Mouse (Mus musculus) hindbrain, embryonic 14.5 days (tissue): ENCODE measurements around the gene Ier5l. TPM values are rescaled to one million over a fixed set of nuclear protein-coding genes. Genes with fewer than 3 reads are reported as not detected.

Experiments
- ATAC-seq: fragments of 200-750 bp; cut with Nextera tagmentation; 2 replicates; pipeline ENCODE4 v1.8.0; 2017; ENCODE audit warnings: moderate number of reproducible peaks, mild to moderate bottlenecking, moderate TSS enrichment, moderate library complexity; ENCODE audit not compliant: low FRiP score
- DNase-seq: peaks from one replicate; pipeline ENCODE4 v3.0.0-alpha.2; 2015; ENCODE audit warnings: low spot score
- H3K27ac ChIP-seq: fragments of 300-500 bp; sonication (generic); 2 replicates; pipeline ENCODE4 v1.5.1; 2014; ENCODE audit warnings: mild to moderate bottlenecking, moderate library complexity
- H3K27me3 ChIP-seq: fragments of 300-500 bp; sonication (generic); 2 replicates; pipeline ENCODE4 v1.6.1; 2014; ENCODE audit warnings: mild to moderate bottlenecking, low read length, mixed read lengths; ENCODE audit not compliant: control insufficient read depth, insufficient read depth
- H3K36me3 ChIP-seq: fragments of 300-500 bp; sonication (generic); replicated peaks from 2 replicates; pipeline ENCODE4 v1.6.1; 2014; ENCODE audit not compliant: control insufficient read depth, insufficient read depth
- H3K4me1 ChIP-seq: fragments of 300-500 bp; sonication (generic); replicated peaks from 2 replicates; pipeline ENCODE4 v1.6.1; 2014; ENCODE audit warnings: antibody characterized with exemption, low read length, mixed read lengths; ENCODE audit not compliant: control insufficient read depth, insufficient read depth
- H3K4me2 ChIP-seq: fragments of 300-500 bp; sonication (generic); replicated peaks from 2 replicates; pipeline ENCODE4 v1.6.1; 2014; ENCODE audit warnings: mild to moderate bottlenecking, moderate library complexity
- H3K4me3 ChIP-seq: fragments of 300-500 bp; sonication (generic); replicated peaks from 2 replicates; pipeline ENCODE4 v1.5.1; 2014; ENCODE audit warnings: mild to moderate bottlenecking, low read length
- H3K9ac ChIP-seq: fragments of 300-500 bp; sonication (generic); 2 replicates; pipeline ENCODE4 v1.6.1; 2014
- H3K9me3 ChIP-seq: fragments of 300-500 bp; sonication (generic); 2 replicates; pipeline ENCODE4 v1.6.1; 2016; ENCODE audit warnings: low read length; ENCODE audit not compliant: control insufficient read depth
- WGBS: fragments of 180-500 bp; shearing (Covaris S2); extraction: QIAGEN DNeasy Blood & Tissue Kit; methylation state at CpG from one replicate; pipeline ENCODE4 v1.1.7; 2014; 5-methylcytosine and 5-hydroxymethylcytosine counted together
- polyA plus RNA-seq: library from polyadenylated mRNA; unstranded; fragments of >200 nt; fragmentation: Nextera tagmentation; extraction: Ambion mirVana; gene quantifications from 2 replicates; pipeline ENCODE4 v1.2.1, GENCODE M21; 2014

Ier5l gene
- polyA plus RNA-seq, 1 experiment from 2014 or later, result 2.7 TPM

DNA sequence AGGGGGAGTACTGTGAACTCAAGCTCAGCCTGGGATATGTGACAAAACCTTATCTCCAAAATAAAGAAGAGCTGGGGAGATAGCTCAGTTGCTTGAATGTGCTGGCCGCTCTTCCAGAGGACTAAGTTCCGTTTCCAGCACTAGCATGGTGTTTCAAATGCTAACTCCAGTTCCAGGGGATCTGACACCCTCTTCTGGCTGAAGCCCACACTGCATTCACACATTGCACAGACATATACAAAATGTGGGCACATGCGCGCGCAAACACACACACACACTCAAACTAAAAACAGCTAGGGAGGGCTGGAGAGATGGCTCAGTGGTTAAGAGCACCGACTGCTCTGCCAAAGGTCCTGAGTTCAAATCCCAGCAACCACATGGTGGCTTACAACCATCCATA, 14.8 kb downstream of the Ier5l start:
- H3K27me3 ChIP-seq, result no peaks in the 10 kb centered on the region
- no peak overlapping the region for H3K9ac ChIP-seq
- DNase-seq (no peak), ATAC-seq (no peak)
- H3K4me1 ChIP-seq, result peaks cover 5% of the 10 kb centered on the region
- no peak overlapping the region for H3K4me2 ChIP-seq
- H3K36me3 ChIP-seq, result no peaks in the 10 kb centered on the region
- WGBS, result 83% methylated on average over 6 of the region's 6 CpGs
- no peak overlapping the region for H3K4me3 ChIP-seq
- no peak overlapping the region for H3K27ac ChIP-seq
- no peaks in the 10 kb centered on the region for H3K9me3 ChIP-seq

DNA sequence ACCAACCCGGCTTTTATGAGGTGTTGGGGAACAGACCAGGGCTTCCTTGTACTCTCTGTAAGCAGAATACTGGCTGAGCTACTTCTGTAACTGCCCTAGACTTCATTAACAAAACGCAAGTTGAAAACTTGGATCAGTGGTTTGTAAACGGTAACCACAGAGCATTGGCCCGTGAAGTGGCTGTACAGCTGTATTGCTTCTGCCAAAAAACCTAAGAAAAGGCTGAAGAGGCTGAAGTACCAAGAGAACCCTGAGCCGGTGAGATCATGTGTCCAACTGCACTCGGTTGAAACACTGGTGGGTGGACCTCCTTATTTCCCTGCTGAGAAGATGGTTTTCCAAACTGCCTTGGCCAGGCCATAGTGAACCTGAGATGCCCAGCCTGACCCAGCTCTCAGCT, 15.7 kb downstream of the Ier5l start:
- DNase-seq (no peak), ATAC-seq (no peak)
- no peak overlapping the region for H3K9ac ChIP-seq
- no peaks in the 10 kb centered on the region for H3K27me3 ChIP-seq
- no peaks in the 10 kb centered on the region; the same call in 1 of the 2 replicates for H3K4me1 ChIP-seq
- no peak overlapping the region for H3K27ac ChIP-seq
- no peaks in the 10 kb centered on the region for H3K9me3 ChIP-seq
- H3K4me3 ChIP-seq, result no peak overlapping the region
- 87% methylated on average over 6 of the region's 6 CpGs for WGBS
- no peak overlapping the region for H3K4me2 ChIP-seq
- H3K36me3 ChIP-seq, result no peaks in the 10 kb centered on the region

DNA sequence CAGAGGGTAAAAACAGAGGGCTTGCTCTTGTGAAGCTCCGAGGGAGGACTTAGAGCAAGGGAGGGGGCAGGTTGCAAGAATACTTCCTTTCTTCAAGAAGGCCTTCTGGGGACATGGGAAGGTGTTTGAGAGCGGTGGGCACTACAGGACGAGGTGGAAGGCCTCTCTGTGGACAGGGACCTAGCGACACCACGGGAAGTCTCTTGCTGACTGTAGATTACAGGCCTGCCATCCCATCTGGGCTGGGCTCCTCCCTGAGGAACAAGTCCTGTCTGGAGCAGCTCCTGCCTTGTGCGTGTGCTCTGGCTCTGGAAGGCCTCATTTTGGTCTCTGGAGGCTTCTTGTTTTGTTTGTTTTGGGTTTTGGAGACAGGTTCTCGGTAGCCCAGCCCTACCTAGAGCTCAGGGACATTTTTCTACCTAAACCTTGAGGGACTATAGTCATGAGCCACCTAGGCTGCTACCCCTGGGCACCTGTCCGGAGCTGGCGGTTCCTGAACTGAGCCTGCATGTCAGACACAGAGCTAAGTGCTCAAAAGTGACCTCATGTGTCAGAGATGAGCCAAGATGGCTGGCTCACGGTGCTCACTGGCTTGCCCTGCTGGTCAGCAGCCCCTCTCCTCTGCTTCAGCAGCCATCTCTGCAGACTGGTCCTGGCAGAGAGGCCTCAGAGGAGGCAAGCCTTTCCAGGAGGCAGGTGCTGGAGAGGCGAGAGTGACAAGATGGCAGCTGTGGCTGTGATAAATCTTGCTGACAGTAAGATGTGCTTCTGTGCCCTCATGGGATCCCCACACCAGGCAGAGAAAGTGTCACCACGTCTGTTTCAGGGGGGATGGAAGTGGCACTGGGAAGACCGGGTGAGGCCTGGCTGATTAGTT, 17.7 kb downstream of the Ier5l start:
- no peak for DNase-seq
- Histone ChIP-seq H3K27me3 (no peaks in the 10 kb centered on the region), H3K9me3 (no peaks in the 10 kb centered on the region), H3K9ac (no peak overlapping the region), H3K27ac (peak overlapping the region; percentile 58; the same call in 1 of the 2 replicates), H3K4me3 (no peak overlapping the region), H3K4me1 (no peaks in the 10 kb centered on the region), H3K36me3 (no peaks in the 10 kb centered on the region), H3K4me2 (no peak overlapping the region)
- ATAC-seq, result no peak
- WGBS, result 70% methylated on average over 13 of the region's 13 CpGs

DNA sequence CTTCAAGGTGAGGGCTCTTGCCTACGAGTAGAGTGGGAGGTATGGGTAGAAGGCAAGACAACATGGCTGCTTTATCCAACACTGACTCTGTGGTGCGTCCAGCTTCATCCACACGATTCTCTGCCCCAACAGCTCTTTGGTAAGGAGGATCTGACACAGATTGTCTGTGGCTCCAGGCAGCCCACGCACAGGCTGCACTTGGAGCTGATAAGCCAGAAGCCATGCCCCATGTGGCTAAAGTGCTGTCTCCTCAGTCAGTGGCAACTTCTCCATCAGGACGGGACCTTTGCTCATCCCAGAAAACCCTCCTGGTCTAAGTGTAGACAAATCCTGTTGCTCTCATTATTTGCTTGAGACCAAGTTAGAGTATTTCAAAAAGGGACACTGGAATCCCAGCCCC, 19.4 kb downstream of the Ier5l start:
- WGBS, result 75% methylated on average over 5 of the region's 5 CpGs
- no peak overlapping the region for H3K4me3 ChIP-seq
- ATAC-seq, result no peak

DNA sequence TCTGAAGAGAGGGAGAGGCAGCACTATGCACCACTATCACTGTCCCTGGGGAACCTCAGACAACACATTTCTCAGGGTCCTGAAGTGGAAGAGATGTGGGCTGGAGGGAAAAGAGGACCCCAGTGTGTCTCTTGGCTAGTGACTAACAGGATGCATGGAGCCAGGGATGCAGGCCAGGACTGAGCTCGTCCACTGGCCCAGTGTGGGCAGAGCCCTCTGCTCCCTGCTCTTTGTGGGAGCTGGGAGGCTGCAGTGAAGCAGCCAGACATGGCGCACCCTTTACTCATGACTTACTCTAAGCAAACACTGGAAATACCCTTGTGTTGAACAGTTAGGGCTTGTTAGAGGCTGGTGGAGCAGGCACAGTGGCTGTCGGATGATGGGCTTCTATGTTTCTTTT, 20.4 kb downstream of the Ier5l start:
- Histone ChIP-seq H3K9me3 (no peaks in the 10 kb centered on the region), H3K4me2 (no peak overlapping the region), H3K36me3 (peaks cover 8% of the 10 kb centered on the region; the same call in 1 of the 2 replicates), H3K4me1 (no peaks in the 10 kb centered on the region), H3K27me3 (no peaks in the 10 kb centered on the region), H3K4me3 (no peak overlapping the region), H3K9ac (no peak overlapping the region), H3K27ac (no peak overlapping the region)
- DNase-seq, result no peak
- WGBS, result 91% methylated on average over 3 of the region's 3 CpGs
- no peak for ATAC-seq

More for the DNA sequence above, 19.4 kb downstream of the Ier5l start:
- DNase-seq, result no peak
- Histone ChIP-seq H3K27ac (no peak overlapping the region), H3K9ac (no peak overlapping the region), H3K27me3 (no peaks in the 10 kb centered on the region), H3K4me2 (no peak overlapping the region), H3K36me3 (0 out of 2 replicates have a peak, but pooled peaks cover under 1% of the 10 kb centered on the region), H3K4me1 (no peaks in the 10 kb centered on the region), H3K9me3 (no peaks in the 10 kb centered on the region)

DNA sequence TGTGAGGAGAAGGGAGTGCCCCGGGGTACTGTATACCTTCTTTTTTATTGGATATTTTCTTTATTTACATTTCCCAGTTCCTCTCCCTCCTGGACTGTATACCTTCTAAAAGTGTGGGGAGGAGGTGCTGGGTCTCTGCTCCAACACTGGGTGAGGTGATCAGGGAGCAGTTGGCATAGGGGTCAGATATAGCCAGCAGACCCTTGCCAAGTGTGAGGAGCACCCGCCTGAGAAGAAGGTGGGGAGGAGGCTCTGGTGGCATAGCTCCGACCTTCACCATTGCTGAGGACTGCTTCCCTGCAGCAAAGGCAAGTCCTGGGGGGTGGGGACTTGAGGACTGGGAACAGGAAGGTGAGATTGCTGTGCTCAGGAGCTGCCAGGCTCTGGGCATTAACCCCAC, 22.5 kb downstream of the Ier5l start:
- Histone ChIP-seq H3K36me3 (peaks cover 17% of the 10 kb centered on the region; the same call in 1 of the 2 replicates), H3K9me3 (no peaks in the 10 kb centered on the region), H3K4me1 (no peaks in the 10 kb centered on the region), H3K27ac (no peak overlapping the region), H3K27me3 (no peaks in the 10 kb centered on the region), H3K9ac (no peak overlapping the region), H3K4me2 (no peak overlapping the region), H3K4me3 (no peak overlapping the region)
- no peak for DNase-seq
- no peak for ATAC-seq
- WGBS, result 94% methylated on average over 3 of the region's 3 CpGs

DNA sequence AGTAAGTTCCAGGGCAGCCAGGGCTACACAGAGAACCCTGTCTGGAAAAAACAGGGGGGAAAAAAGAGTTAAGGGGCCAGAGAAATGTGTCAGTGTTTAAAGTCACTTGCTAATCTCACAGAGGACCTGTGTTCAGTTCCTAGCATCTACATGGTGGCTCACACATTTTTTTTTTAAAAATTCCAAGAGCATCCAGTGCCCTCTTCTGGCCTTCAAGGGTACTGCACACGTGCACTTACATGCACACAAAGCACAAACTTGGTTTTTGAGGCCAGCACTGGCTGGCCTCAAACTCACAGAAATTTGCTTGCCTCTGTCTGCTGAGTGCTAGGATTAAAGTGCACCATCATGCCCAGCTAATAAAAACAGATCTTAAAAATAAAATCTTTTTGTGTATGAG, 23.5 kb downstream of the Ier5l start:
- H3K4me1 ChIP-seq, result no peaks in the 10 kb centered on the region; the same call in 1 of the 2 replicates
- no peak overlapping the region for H3K4me2 ChIP-seq
- H3K27me3 ChIP-seq, result no peaks in the 10 kb centered on the region
- H3K27ac ChIP-seq, result no peak overlapping the region
- WGBS, result 75% methylated on average over 1 of the region's 1 CpGs
- DNase-seq (no peak), ATAC-seq (no peak)
- H3K9me3 ChIP-seq, result no peaks in the 10 kb centered on the region
- H3K4me3 ChIP-seq, result no peak overlapping the region
- peaks cover 21% of the 10 kb centered on the region for H3K36me3 ChIP-seq
- no peak overlapping the region for H3K9ac ChIP-seq

DNA sequence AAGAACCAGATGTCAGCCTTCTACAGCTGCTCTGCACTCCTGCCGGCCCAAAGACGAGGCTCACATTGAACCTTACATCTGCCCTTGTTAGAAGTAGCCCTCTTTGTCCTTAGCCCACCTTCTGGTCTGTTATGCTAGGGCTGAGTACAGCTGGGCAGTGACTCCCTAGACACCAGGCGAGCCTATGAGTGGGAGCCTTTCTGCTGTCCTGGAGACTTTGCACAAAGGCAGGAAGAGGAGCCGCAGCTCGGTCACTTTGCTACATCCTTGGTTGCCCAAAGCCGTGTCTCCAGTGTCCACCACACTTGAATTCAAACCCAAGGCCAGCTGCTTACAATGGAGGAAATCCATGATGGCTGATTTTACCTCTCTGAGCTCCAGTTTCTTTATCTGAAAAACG, 25.6 kb downstream of the Ier5l start:
- peaks cover 38% of the 10 kb centered on the region for H3K36me3 ChIP-seq
- H3K9me3 ChIP-seq, result no peaks in the 10 kb centered on the region
- ATAC-seq, result no peak

DNA sequence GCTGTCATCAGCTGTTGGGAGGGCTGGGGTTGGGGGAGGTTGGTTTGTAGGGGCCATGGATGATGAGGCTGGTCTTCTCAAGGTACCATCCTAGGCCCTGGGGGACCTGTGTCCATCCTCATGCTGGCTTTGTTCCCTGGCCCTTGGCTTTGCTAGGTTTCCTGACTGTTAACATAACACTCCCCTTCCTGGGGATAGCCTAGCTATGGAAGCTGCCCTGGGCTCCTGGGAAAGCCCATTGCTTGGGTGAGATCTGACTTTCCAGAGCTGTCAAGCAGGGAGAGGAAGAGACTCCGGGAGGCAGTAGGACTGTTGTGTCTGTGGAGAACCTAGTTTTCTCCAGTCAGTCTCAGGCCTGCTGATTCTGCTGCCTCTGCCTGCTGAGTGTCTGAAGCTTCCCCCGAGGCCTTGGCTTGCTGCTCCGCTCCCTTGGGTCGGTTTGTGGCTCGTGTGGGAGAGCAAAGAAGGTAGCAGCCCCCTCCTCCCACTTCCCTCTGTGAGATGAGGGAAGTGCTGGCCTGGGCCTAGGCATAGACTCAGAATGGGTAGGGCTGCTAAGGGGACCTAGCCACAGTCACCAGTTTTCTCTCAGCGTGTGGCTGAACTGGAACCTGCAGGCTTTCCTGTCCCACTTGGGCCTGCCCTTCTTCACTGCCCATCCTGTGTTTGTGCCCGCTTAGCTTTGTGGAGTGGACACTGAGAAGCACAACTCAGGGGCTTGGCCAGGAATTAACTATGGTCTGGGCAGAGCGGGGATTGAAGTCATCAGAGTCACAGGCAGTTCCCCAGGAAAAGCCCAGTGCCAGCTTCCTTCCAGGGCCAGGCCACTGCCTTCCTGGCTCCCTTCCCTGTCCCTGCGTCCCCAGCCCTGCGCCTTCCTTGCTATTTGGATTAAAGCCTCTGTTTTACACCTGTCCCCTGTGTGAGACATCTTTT, 26.9 kb downstream of the Ier5l start:
- Histone ChIP-seq H3K4me1 (peaks cover 12% of the 10 kb centered on the region), H3K4me2 (no peak overlapping the region), H3K9ac (no peak overlapping the region), H3K27ac (0 out of 2 replicates have a peak overlapping the region, but pooled peaks have one; percentile 12), H3K27me3 (no peaks in the 10 kb centered on the region), H3K9me3 (no peaks in the 10 kb centered on the region), H3K4me3 (no peak overlapping the region), H3K36me3 (peaks cover 43% of the 10 kb centered on the region)
- ATAC-seq (no peak), DNase-seq (no peak)
- WGBS, result 81% methylated on average over 10 of the region's 10 CpGs

More for the DNA sequence above, 25.6 kb downstream of the Ier5l start:
- DNase-seq, result no peak
- no peak overlapping the region for H3K9ac ChIP-seq
- no peak overlapping the region for H3K4me2 ChIP-seq
- H3K4me1 ChIP-seq, result no peaks in the 10 kb centered on the region; the same call in 1 of the 2 replicates
- 92% methylated on average over 7 of the region's 7 CpGs for WGBS
- no peak overlapping the region for H3K4me3 ChIP-seq
- H3K27me3 ChIP-seq, result no peaks in the 10 kb centered on the region
- no peak overlapping the region for H3K27ac ChIP-seq
